Mouse (Mus musculus): ENCODE measurements at regions not wholly inside any gene's neighbourhood (a gene's known extent, or its start where the extent isn't known, plus 50 kb on each side); places are given as distances from the start of the nearest gene placed in this dataset.

DNA sequence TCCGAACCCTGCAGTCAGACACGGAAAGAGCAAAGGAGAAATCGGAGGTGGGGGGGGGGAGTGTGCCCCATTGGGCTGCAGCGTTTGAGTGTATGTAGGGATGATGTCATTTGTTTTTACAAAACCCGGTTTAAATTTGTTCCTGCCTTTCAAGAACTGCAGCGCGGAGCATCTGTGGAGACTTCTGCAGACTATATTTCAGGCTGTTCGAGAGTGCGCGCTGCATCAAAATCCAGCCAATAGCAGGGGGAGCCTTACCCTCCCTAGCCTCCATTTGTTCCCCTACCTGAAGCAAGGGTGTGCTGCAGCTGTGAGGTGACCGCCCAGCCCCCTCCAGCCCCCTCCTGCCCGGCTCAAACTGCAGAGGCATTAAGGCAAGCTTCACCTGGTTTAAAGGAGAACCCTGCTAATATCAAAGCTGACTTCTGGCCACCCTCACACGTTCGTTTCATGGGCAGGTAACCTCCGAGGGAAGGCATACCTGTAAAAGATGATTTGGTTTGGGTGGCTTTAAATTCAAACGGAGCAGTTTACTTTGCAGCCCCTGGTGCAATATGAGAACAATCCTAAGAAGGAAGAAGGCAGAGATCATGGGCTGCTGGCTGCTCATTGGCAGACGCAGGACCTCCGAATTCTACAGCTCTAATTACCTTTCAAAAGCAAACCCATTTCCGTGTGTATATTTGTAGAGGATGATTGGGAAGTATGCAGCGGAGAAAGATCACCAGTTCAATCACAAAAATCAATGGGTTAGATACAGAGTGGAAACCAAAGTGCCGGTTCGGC, 193.3 kb upstream of the Klf12 start:
- peak; percentile 60 to 68; a peak in 3 of 4 replicates for ATAC-seq (replicated peaks in 1 of 2; ENCODE audit: insufficient read depth in 1 of 2, low FRiP score in 2 of 2, low TSS enrichment in 1 of 2, low read depth in 1 of 2, poor library complexity in 2 of 2, severe bottlenecking in 2 of 2)

DNA sequence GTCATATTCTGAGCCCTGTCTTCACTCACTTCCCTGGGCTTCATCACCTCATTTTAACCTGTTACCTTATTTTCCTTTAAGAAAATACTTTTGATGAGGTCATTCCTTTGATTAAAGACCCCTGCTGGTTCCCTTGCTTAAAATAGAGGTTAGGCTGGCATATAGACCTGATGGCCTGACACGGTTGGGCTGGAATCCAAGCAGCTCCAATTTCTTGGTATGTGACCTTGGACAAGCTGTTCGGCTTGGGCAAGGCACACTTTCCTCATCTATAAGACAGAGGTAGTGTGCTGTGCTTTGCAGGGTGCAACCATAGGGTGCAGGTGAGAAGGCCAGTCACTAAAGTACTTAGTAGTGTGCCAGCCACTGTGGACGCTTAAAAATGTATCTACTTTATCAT, 183.8 kb upstream of the Klf12 start:
- ATAC-seq (replicated peaks in 1 of 2; ENCODE audit: insufficient read depth in 1 of 2, low FRiP score in 2 of 2, low TSS enrichment in 1 of 2, low read depth in 1 of 2, poor library complexity in 2 of 2, severe bottlenecking in 2 of 2) = no peak

DNA sequence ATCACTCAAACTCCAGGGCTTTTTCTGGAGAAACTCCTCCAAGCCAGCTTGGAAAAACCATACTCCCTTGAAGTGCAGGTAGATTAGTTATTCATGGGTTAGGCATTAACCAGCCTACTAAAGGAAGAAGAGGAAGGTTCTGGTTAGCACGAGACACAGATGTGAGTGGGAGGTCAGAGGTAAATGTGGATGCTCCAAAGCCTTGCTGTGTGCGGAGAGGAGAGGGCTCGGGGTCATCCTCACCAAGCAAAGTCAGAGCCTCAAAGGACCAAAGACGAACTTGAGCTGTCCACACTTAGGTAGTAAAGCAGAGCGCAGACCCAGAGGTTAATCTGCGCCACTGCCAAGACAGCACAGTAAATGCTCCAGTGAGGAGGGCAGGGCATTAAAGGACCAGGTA, 177.8 kb upstream of the Klf12 start:
- ATAC-seq (replicated peaks in 1 of 2; ENCODE audit: insufficient read depth in 1 of 2, low FRiP score in 2 of 2, low TSS enrichment in 1 of 2, low read depth in 1 of 2, poor library complexity in 2 of 2, severe bottlenecking in 2 of 2) = no peak

DNA sequence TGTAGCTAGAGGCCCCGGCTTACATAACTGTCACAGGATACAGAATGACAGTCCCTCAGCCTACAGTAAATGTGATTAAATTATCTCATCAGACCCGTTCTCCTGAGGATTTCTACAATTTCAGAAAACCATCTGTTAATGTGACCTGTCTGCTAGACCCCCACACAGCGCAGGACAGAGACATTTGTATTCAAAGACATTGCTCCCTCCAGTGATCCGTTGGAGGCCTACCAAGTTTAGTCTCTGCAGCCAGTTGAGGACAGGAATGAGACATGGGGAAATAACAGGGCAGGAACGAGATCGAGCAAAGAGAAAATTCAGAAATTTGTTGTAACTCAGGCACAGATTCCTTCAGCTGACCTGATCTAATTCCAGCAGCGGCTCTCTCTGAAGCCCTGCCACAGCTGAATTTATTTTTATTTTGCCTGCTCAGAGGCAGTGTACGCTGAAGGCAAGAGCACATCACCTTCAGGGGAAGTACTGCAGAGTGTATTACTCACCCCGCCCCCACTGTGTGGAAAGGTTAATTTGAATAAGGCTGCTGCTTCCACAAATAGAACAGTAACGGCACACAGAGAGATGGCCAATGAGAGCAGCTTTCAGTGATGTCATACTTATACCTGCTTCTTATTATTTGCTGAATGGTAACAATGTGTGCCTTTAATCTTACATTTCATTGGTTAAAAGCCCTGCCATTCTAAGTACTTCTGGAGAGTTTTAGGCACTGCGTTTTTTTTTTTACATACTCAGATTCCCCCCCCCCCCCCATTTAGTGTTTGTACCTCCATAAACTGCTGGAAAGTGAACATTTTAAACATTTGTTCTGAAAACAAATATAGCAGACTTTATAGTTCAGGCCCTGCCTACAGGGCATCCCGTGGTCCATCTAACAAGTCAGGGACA, 176.9 kb upstream of the Klf12 start:
- ATAC-seq (replicated peaks in 1 of 2; ENCODE audit: insufficient read depth in 1 of 2, low FRiP score in 2 of 2, low TSS enrichment in 1 of 2, low read depth in 1 of 2, poor library complexity in 2 of 2, severe bottlenecking in 2 of 2) = peak; percentile 88 to 94

DNA sequence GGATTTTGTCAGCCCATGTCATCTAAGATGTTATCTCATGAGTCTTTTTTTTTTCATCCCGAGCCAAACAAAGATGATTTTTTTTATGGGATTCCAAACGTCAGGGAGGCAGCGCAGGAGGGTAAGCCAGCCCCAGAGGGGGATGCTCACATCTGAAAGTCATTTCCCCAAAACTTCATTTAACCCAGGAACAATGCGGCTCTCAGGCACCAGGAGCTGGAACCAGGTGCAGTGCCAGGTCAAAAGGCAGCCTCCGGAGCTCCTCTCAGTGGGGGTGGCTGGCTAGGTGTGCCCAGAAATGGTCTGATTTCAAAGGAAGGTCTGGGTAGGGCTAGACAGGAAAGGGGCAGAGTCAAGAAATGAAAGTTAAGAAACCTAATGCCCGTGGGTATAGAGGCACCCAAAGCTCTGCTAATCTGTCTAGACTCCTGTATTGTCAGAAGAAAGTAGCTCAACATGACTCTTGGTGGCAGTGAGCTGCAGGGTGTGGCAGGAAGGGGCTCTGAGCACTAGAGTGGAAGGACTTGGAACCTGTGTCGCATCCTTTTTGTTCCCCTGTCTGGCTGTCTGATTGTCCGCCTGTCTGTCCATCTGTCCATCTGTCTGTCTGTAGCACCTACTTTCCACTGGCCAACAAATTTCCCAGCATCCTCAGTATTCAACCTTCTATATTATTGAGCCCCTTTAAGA, 175.3 kb upstream of the Klf12 start:
- ATAC-seq (replicated peaks in 1 of 2; ENCODE audit: insufficient read depth in 1 of 2, low FRiP score in 2 of 2, low TSS enrichment in 1 of 2, low read depth in 1 of 2, poor library complexity in 2 of 2, severe bottlenecking in 2 of 2) = 0 out of 4 replicates have a peak, but pooled peaks have one; percentile 1 to 5

DNA sequence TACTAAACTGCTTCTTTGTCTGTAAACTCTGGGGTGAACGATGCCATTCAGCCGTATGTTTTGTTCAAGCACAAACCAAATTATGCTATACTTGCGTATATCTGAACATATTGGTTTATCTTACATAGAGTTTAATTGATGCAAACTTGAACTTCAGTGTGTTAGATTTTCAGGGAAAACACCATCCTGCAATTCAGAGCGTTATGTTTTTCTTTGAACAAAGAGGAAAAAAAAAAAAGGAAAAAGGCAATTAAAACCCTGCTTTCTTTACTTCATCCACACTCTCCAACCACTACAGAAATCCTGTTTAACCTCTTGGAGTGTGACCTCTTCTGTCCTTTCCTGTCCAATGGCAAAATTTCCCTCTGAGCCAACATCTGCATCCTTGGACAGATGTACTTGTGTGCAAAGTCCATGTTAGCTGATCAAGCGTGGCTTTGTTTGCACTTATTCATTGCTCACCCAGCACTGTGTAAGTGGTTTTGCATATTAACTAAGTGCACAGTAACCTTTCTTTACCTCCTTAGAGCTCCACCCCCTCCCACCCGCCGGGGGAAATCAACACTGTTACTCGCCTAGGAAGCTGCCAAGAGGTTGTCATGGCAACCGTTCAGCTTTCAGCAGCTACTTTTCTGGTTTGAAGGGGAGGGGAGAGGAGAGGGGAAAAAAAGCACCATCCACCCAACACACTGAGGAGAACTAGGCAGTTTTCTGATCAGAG, 174.4 kb upstream of the Klf12 start:
- peak; percentile 70 to 72 for ATAC-seq (replicated peaks in 1 of 2; ENCODE audit: insufficient read depth in 1 of 2, low FRiP score in 2 of 2, low TSS enrichment in 1 of 2, low read depth in 1 of 2, poor library complexity in 2 of 2, severe bottlenecking in 2 of 2)

DNA sequence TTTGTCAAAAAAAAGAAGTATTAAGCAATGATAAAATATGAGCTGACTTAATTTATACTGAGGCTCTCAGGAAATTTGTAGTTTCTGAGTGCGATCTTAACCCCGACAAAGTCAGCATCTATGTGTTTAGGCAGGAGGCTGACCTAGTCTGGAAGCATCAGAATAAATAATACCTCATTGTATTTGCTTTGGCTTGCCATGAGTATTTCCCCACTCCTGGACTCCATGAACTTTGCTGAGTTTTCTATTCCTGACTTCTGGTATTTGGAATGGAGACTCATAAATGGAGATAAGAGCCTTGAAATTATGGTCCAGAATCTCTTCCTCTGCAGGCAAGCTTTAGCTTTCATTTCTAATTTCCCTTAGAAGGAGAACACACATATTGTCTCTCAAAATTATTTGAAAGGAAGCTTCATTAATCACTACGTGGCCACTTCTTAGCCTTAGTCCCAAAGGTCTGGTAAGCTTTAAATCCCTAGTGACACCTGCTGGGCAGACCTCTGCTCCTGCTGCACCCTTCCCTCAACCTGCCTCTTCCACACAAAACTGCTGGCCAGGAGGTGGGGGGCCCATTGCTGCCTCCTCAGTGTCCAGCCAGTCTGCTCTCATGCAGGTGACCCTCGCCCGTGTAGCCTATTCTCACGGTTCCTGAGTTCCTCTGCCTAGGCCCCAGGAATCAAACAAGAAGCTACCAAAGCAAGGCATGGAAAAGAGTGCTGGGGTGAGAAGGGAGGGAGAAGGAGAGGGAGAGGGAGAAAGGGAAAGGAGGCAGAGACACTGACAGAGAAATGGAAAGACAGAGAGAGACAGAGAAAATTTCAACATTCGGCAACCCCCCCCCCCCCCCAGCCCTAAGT, 173.6 kb upstream of the Klf12 start:
- ATAC-seq (replicated peaks in 1 of 2; ENCODE audit: insufficient read depth in 1 of 2, low FRiP score in 2 of 2, low TSS enrichment in 1 of 2, low read depth in 1 of 2, poor library complexity in 2 of 2, severe bottlenecking in 2 of 2) = no peak

DNA sequence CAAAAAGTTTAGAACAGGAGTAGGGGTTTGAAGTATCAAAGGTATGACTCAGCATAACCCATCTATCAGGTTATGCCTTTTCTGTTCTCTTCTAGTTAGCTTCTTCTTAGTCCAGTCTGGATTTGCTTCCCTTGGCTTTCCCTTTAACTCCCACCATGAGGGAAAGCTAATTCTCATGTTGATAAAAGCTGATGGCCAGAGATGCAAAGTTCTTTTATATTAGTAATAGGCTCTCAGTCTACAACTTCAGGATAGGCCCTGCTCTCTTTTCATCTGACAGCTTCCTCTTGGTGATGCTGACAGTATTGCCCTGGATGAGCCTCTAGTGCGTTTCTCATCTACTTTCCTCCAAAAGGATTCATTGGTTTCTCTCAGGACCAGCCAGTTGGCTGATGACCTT, 161.7 kb upstream of the Klf12 start:
- no peak for ATAC-seq (replicated peaks in 1 of 2; ENCODE audit: insufficient read depth in 1 of 2, low FRiP score in 2 of 2, low TSS enrichment in 1 of 2, low read depth in 1 of 2, poor library complexity in 2 of 2, severe bottlenecking in 2 of 2)

DNA sequence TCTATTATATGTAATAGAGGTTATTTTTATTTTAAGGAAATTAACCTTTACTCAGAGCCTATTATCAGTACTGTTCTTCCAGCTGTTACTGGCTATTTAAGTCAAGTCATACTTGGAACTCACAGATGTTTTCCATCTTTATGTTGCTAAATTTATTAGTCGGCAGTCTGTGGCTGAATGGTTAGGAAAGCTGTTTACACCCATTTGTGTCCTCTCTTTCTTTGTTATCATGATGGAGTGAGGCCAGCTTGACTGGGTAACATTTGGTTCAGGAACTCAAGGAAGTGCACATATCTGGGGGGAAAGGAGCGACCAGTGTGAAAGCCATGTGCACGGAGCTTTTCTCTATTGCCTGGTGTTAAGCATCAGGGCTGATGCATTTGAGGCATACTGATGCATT, 160.4 kb upstream of the Klf12 start:
- ATAC-seq (replicated peaks in 1 of 2; ENCODE audit: insufficient read depth in 1 of 2, low FRiP score in 2 of 2, low TSS enrichment in 1 of 2, low read depth in 1 of 2, poor library complexity in 2 of 2, severe bottlenecking in 2 of 2) = no peak

DNA sequence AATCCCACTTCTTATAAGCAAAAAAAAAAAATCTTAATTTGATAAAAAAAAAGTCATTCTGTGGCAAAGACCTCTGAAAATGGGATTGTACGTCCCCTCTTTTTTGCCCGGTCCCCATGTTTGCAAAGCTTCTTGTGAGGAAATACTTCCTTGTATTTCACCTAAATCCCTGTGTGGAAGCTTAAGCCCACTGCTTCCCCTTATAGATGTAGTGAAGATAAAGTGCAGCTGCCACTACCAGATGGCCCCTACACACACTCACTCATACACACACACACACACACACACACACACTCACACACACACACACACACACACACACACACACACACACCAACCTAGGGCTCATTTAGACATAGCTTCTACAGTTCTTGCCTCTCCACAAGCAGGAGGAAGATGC, 159.6 kb upstream of the Klf12 start:
- ATAC-seq (replicated peaks in 1 of 2; ENCODE audit: insufficient read depth in 1 of 2, low FRiP score in 2 of 2, low TSS enrichment in 1 of 2, low read depth in 1 of 2, poor library complexity in 2 of 2, severe bottlenecking in 2 of 2) = no peak

DNA sequence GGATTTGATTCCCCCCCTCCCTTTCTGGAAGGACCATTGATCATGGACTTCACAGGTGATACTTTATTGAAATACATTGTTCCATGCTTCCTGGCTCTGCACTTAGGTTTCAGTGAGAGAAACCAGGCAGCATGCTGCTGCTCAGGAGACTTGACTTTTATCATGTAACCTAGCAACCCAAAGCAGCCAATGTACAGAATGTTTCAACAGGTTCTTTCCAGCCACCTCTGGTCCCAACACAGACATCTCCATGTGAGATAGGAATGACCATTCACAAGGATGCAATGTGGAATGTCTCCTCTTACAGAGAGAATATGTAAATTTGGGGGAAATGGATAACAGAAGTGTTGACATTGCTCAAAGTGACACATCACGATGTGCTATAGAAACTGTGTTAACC, 153.1 kb upstream of the Klf12 start:
- no peak for ATAC-seq (replicated peaks in 1 of 2; ENCODE audit: insufficient read depth in 1 of 2, low FRiP score in 2 of 2, low TSS enrichment in 1 of 2, low read depth in 1 of 2, poor library complexity in 2 of 2, severe bottlenecking in 2 of 2)

DNA sequence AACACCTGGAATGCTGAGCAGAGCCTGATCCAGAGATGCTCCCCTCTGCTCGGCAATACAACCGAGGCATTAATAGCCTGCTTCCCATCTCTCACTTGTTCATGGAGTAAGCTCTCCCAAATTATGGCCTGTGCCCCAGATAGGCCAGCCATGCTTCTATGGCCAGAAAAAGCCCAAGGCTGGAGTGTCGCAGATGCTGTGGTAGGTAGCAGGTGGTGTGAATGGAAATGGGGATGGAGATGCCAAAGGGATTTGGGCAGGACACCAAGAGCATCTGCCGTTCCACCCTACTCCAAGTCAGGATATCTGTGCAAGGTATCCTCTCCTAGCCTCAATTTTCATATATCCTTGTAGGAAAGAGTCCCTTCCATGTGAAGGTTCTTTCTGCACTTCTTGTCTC, 145.2 kb upstream of the Klf12 start:
- ATAC-seq (replicated peaks in 1 of 2; ENCODE audit: insufficient read depth in 1 of 2, low FRiP score in 2 of 2, low TSS enrichment in 1 of 2, low read depth in 1 of 2, poor library complexity in 2 of 2, severe bottlenecking in 2 of 2) = no peak

DNA sequence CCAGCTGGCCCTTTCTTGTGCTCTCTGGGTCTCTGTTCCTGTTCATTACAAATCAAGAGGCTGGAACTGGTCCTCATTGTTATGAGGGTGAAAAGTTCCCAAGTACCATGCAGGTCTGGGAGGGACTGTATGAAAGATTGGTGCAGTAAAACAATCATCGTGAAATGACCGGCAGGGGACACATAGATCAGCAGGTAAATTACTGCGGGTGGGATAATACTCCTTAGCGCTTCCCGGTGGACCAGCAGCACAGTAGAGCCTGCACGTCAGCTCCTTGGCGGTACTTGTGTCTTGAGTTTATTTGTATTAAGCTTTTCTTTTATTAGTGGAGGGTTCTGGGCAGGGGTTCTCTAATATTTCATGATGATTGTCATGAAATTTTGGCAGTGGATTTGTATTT, 141.9 kb upstream of the Klf12 start:
- ATAC-seq (replicated peaks in 1 of 2; ENCODE audit: insufficient read depth in 1 of 2, low FRiP score in 2 of 2, low TSS enrichment in 1 of 2, low read depth in 1 of 2, poor library complexity in 2 of 2, severe bottlenecking in 2 of 2) = no peak

DNA sequence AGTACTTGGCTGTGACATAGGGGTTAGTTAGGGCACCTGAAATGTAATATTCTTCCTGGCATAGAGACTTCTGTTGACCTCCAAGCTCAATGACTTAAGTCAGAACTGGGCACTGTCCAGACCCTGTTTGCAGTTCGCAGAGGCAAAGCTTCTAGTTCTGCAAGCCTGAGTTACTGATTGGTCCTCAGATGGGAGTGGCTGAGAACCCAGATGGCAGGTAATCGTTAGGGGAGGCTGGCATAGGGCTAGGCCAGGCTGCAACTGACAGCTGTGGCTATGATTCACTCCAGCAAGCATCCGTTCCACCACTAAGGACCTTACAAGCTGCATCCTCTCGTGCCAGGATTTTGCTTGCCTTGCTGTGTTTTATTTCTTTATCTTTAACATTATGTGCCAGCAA, 139.3 kb upstream of the Klf12 start:
- ATAC-seq (replicated peaks in 1 of 2; ENCODE audit: insufficient read depth in 1 of 2, low FRiP score in 2 of 2, low TSS enrichment in 1 of 2, low read depth in 1 of 2, poor library complexity in 2 of 2, severe bottlenecking in 2 of 2) = no peak

DNA sequence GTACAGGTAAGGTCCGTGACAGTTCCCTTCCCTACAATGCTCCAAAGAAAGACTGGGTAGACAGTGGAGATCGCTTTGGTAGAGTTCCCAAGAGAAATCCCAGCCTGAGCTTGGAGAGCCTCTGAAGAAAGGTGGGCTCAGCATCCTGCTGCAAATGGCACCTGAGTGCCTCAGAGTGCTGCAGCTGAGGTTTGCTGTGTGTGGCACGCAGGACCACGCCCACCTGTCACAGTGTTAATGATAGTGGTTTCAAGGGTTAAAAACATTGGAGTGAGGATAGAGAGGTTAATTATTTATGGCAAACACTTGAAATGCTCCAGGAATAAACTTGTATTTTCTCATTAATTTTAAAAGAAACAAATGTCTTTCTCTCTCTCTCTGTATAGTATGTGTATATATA, 137.2 kb upstream of the Klf12 start:
- ATAC-seq (replicated peaks in 1 of 2; ENCODE audit: insufficient read depth in 1 of 2, low FRiP score in 2 of 2, low TSS enrichment in 1 of 2, low read depth in 1 of 2, poor library complexity in 2 of 2, severe bottlenecking in 2 of 2) = no peak

DNA sequence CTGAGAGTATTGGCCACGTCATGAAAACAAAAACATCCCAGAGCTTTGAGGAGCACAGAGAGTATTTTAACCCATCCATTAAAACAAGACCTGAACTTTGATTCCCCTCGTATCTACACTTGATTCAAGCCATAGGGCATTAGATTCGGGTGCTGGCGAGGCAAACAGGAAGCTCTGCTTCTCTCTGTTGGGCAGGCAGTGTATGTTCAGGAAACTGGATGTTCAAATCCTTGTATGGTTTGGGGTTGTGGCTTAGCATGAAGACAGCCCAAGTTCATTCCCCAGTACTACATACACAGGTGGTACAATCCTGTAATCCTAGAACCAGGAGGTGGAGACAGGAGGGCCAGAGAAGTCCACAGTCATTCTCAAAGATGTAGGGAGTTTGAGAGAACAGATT, 130.6 kb upstream of the Klf12 start:
- peak; percentile 72 to 86 for ATAC-seq (replicated peaks in 1 of 2; ENCODE audit: insufficient read depth in 1 of 2, low FRiP score in 2 of 2, low TSS enrichment in 1 of 2, low read depth in 1 of 2, poor library complexity in 2 of 2, severe bottlenecking in 2 of 2)

DNA sequence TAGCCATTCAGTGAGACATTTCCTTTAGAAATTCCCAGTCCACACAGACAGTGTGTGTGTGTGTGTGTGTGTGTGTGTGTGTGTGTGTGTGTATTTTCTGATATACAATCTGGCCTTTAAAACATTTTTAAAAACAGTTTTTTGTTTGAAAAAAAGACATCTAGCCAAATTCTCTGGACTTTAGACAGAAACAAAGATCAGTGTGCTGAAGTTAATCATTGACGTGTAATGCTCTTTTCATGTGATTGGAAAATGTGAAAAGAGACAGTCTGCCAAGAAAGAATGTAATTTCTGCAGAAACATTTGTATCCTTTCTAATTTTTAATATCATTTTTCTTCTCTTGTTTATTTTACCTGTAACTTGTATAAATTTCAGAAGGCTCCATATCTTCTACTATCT, 127.7 kb upstream of the Klf12 start:
- ATAC-seq (replicated peaks in 1 of 2; ENCODE audit: insufficient read depth in 1 of 2, low FRiP score in 2 of 2, low TSS enrichment in 1 of 2, low read depth in 1 of 2, poor library complexity in 2 of 2, severe bottlenecking in 2 of 2) = no peak

Data from hematopoietic stem cell, adult 5-6 weeks (primary cell).